14 mouse cellular contexts compared by ENCODE assay signal in the genomic region with DNA sequence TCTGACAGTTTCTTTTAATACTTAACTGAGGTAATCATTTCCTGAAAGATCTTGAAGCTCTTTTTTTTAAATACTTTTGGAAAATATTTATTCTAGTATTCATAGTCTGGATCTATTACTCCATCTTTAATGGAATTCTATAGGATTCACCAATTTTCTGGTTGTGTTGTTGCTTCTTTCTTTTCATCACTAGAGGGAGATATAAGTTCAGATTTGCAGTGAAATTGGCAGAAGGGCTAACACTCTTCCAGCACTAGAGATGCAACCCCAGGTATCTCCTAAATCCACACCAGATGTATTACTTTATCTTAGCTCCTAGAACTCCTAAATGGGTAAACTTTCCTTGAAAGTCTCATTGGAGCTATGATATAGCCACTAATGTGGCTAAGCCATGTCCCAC.
DNase-seq lines count a peak whose midpoint lies in the region; ATAC-seq and TF ChIP-seq lines count a peak whose summit lies in the region.
"Had no signal": no experiment of that assay in that cellular context is flagged by ENCODE, and none has a peak within 500 bp of the region (broad histone marks: within the 10 kb centered on the region; RNA-seq: fewer than 3 reads in every experiment).

No protein-coding gene starts in this region.

- no peak overlapping the region for H3K4me3 ChIP-seq in forebrain, embryonic 13.5 days
- H3K4me3 ChIP-seq in forebrain, embryonic 12.5 days (replicated peaks): no peak overlapping the region
- no peak overlapping the region for H3K4me3 ChIP-seq in left cerebral cortex, adult 2 months
- H3K4me3 ChIP-seq: embryonic facial prominence, embryonic 12.5 days; heart, embryonic 10.5 days had no signal

- no peak overlapping the region for H3K9ac ChIP-seq in forebrain, embryonic 13.5 days
- no peak overlapping the region for H3K9ac ChIP-seq in forebrain, embryonic 12.5 days
- H3K9ac ChIP-seq: embryonic facial prominence, embryonic 12.5 days had no signal

- intact Hi-C loops in left cerebral cortex, adult 2 months (cut with DNase I): loop anchor here (1.0 to 5.0 kb wide), 3 partner anchors 291 to 372 kb away; no protein-coding TSS in a partner anchor

- ATAC-seq in forebrain, embryonic 13.5 days: peak; percentile 59; the same call in 1 of the 2 replicates
- no peak for ATAC-seq in forebrain, embryonic 12.5 days (ENCODE audit: low FRiP score)
- ATAC-seq: activated CD4-positive, CD25-positive, alpha-beta regulatory T cell, adult 4 months had no signal

- no peaks in the 10 kb centered on the region for H3K9me3 ChIP-seq in forebrain, embryonic 13.5 days (replicated peaks)
- H3K9me3 ChIP-seq in forebrain, embryonic 12.5 days: no peaks in the 10 kb centered on the region
- H3K9me3 ChIP-seq: embryonic facial prominence, embryonic 12.5 days; heart, embryonic 10.5 days had no signal

- TF ChIP-seq CTCF in left cerebral cortex, adult 2 months (IDR thresholded peaks at IDR 0.05): peak; percentile 57

- H3K4me2 ChIP-seq in forebrain, embryonic 13.5 days: no peak overlapping the region
- H3K4me2 ChIP-seq in forebrain, embryonic 12.5 days: no peak overlapping the region
- H3K4me2 ChIP-seq: embryonic facial prominence, embryonic 12.5 days had no signal

- no peaks in the 10 kb centered on the region for H3K36me3 ChIP-seq in forebrain, embryonic 13.5 days (ENCODE audit: poor library complexity, severe bottlenecking)
- no peaks in the 10 kb centered on the region for H3K36me3 ChIP-seq in forebrain, embryonic 12.5 days (replicated peaks)
- H3K36me3 ChIP-seq: embryonic facial prominence, embryonic 12.5 days; heart, embryonic 10.5 days had no signal

- DNase-seq in left cerebral cortex, adult 2 months (ENCODE audit: extremely low spot score in 1 of 2, low spot score in 2 of 2): no peak
- no peak for DNase-seq in left cerebral cortex, adult 18-20 months (ENCODE audit: low spot score in 2 of 2)
- peak; percentile 13 for DNase-seq in 416B (ENCODE audit: low read depth)
- DNase-seq in adipocyte (ENCODE audit: low spot score): peak; percentile 41
- no peak for DNase-seq in right cerebral cortex, adult 2 months (ENCODE audit: low spot score in 2 of 2)
- DNase-seq in ovary, postnatal 10 days (ENCODE audit: low spot score): no peak
- DNase-seq: kidney, postnatal 36 days; right cerebral cortex, adult 18-20 months; thymus, postnatal 25 days had no signal

- H3K4me1 ChIP-seq in forebrain, embryonic 13.5 days: no peaks in the 10 kb centered on the region
- no peaks in the 10 kb centered on the region for H3K4me1 ChIP-seq in forebrain, embryonic 12.5 days
- H3K4me1 ChIP-seq: embryonic facial prominence, embryonic 12.5 days; heart, embryonic 10.5 days had no signal

- H3K27ac ChIP-seq in forebrain, embryonic 13.5 days: no peak overlapping the region
- H3K27ac ChIP-seq in forebrain, embryonic 12.5 days: no peak overlapping the region
- no peak overlapping the region for H3K27ac ChIP-seq in left cerebral cortex, adult 2 months
- H3K27ac ChIP-seq: embryonic facial prominence, embryonic 12.5 days; heart, embryonic 10.5 days had no signal

- H3K27me3 ChIP-seq in forebrain, embryonic 13.5 days: no peaks in the 10 kb centered on the region
- H3K27me3 ChIP-seq in forebrain, embryonic 12.5 days: no peaks in the 10 kb centered on the region
- H3K27me3 ChIP-seq: embryonic facial prominence, embryonic 12.5 days had no signal

Comparison
In these comparisons a context has a peak if more than half of its experiments do, and no peak if none do; other contexts are left out.
1. DNase-seq: peak in 416B (single experiment) and adipocyte (single experiment); none in left cerebral cortex, adult 2 months (0 of 2), left cerebral cortex, adult 18-20 months (0 of 2), right cerebral cortex, adult 2 months (0 of 2) and ovary, postnatal 10 days (single experiment).